Mouse (Mus musculus): ENCODE measurements at regions not wholly inside any gene's neighbourhood (a gene's known extent, or its start where the extent isn't known, plus 50 kb on each side); places are given as distances from the start of the nearest gene placed in this dataset.
"Not testable (repeated sequence)": the region's sequence is repeated elsewhere in the genome, so short reads cannot be mapped to it uniquely, and the experiment has no call there.

DNA sequence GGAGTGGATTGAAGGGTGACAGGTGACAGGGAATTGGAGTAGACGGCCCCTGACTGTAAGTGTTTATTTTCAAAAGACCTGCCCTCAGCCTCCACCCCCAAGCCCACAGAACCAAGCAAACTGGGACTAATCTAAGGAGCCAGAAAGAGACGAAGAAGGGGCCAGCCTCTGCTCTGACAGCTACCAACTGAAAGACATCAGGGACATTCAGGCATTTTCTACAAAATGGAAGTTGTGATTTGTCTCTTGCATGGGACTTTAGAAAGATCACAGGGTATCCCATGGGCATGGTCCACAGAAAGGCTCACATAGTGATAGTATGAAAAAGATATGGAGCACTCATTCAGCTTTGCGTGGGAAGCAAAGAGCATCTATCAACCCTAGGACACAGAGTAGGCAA is 163.8 kb upstream of the Rapgef5 start:
- ATAC-seq = no peak
- Histone ChIP-seq H3K27ac (no peak overlapping the region), H3K4me2 (replicated peaks) (no peak overlapping the region), H3K27me3 (replicated peaks) (no peaks in the 10 kb centered on the region), H3K36me3 (no peaks in the 10 kb centered on the region), H3K9me3 (no peaks in the 10 kb centered on the region), H3K4me1 (replicated peaks) (no peaks in the 10 kb centered on the region), H3K9ac (no peak overlapping the region), H3K4me3 (replicated peaks) (no peak overlapping the region)
- 64% methylated on average over 3 of the region's 3 CpGs for WGBS

GRCm38 (mm10) chr12:117352938-117353337 is 163.3 kb upstream of the Rapgef5 start:
- Histone ChIP-seq H3K36me3 (no peaks in the 10 kb centered on the region), H3K4me3 (replicated peaks) (no peak overlapping the region), H3K9me3 (no peaks in the 10 kb centered on the region), H3K27me3 (replicated peaks) (no peaks in the 10 kb centered on the region), H3K27ac (no peak overlapping the region), H3K9ac (no peak overlapping the region), H3K4me2 (replicated peaks) (no peak overlapping the region), H3K4me1 (replicated peaks) (no peaks in the 10 kb centered on the region)
- no peak for ATAC-seq

- H3K4me2 ChIP-seq (replicated peaks) = no peak overlapping the region
- H3K9me3 ChIP-seq = no peaks in the 10 kb centered on the region
- no peak overlapping the region for H3K9ac ChIP-seq
- no peaks in the 10 kb centered on the region for H3K4me1 ChIP-seq (replicated peaks)
- no peak overlapping the region for H3K4me3 ChIP-seq (replicated peaks)
- 92% methylated on average over 2 of the region's 2 CpGs for WGBS
- no peak overlapping the region for H3K27ac ChIP-seq
- no peaks in the 10 kb centered on the region for H3K27me3 ChIP-seq (replicated peaks)
- ATAC-seq = no peak
- no peaks in the 10 kb centered on the region for H3K36me3 ChIP-seq
These were observed 158.5 kb upstream of the Rapgef5 start for GRCm38 (mm10) chr12:117357811-117358210.

DNA sequence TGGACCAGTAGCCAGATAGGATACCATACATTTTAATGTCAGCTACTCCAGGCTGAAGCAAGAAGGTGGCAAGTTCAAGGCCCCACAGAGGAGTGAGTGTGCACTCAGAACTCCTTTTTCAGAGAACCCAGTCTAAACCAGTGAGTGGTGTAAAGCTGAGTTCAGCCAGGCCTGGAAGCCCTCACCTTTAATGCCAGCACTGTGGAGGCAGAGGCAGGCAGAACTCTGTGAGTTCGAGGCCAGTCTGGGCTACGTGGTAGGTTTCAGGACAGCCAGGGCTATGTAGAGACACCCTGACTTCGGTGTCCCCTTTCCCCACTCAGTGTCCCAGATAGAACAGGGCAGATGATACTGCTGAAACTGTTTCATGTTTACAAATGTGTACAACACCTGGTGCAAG is 157.4 kb upstream of the Rapgef5 start:
- Histone ChIP-seq H3K9me3 (no peaks in the 10 kb centered on the region), H3K4me2 (replicated peaks) (no peak overlapping the region), H3K27ac (no peak overlapping the region), H3K27me3 (replicated peaks) (no peaks in the 10 kb centered on the region), H3K4me1 (replicated peaks) (no peaks in the 10 kb centered on the region), H3K9ac (no peak overlapping the region), H3K4me3 (replicated peaks) (no peak overlapping the region), H3K36me3 (no peaks in the 10 kb centered on the region)
- 92% methylated on average over 3 of the region's 3 CpGs for WGBS
- no peak for ATAC-seq

- H3K27me3 ChIP-seq (replicated peaks) = no peaks in the 10 kb centered on the region
- H3K4me2 ChIP-seq (replicated peaks) = no peak overlapping the region
- H3K4me1 ChIP-seq (replicated peaks) = no peaks in the 10 kb centered on the region
- H3K36me3 ChIP-seq = no peaks in the 10 kb centered on the region
- ATAC-seq = no peak
- no peak overlapping the region for H3K27ac ChIP-seq
- H3K9me3 ChIP-seq = no peaks in the 10 kb centered on the region
- 84% methylated on average over 4 of the region's 4 CpGs for WGBS
- no peak overlapping the region for H3K4me3 ChIP-seq (replicated peaks)
- H3K9ac ChIP-seq = no peak overlapping the region
These were observed 156.1 kb upstream of the Rapgef5 start for GRCm38 (mm10) chr12:117360215-117360614.

DNA sequence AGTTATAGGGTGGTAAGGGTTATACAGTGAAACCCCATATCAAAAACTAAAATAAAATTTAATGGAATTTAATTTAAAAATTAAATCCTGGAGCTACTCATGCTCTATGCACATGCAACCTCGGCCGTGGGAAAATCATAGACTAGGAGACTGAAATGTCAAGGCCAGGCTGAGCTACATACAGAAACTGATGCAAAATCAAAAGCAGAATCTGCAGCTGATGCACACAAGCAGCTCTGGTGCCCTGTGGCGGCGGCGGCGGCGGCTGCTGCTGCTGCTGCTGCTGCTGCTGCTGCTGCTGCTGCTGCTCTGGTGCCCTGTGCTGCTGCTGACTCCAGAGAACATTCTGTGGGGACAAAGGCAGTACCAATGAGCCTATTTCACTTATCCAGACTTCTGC is 154.5 kb upstream of the Rapgef5 start:
- no peaks in the 10 kb centered on the region for H3K27me3 ChIP-seq (replicated peaks)
- H3K9me3 ChIP-seq = no peaks in the 10 kb centered on the region
- H3K36me3 ChIP-seq = no peaks in the 10 kb centered on the region
- no peak overlapping the region for H3K27ac ChIP-seq
- H3K4me2 ChIP-seq (replicated peaks) = no peak overlapping the region
- H3K4me3 ChIP-seq (replicated peaks) = no peak overlapping the region
- ATAC-seq = no peak
- H3K9ac ChIP-seq = no peak overlapping the region
- 85% methylated on average over 7 of the region's 7 CpGs for WGBS
- H3K4me1 ChIP-seq (replicated peaks) = no peaks in the 10 kb centered on the region

DNA sequence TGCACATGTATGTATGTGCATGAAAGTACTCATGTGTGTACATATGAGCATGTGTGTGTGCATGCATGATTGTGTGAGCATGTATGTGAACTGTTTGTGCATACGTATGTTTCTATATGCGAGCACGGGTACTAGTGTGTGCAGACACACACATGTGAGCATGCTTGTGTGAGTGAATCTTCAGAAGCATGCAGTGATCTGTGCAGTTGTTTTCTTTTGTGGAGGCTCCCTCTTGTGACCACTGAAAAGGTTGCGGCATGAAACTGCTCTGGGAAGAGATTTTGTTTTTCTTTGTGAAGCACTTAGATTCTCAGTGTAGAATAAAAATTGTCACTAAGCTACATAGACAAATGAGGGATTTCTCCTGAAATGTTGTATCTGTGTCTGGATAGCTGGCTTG is 152.8 kb upstream of the Rapgef5 start:
- WGBS = 54% methylated on average over 4 of the region's 4 CpGs
- not testable (repeated sequence) for ATAC-seq; H3K4me1 ChIP-seq (replicated peaks); H3K9ac ChIP-seq; H3K4me3 ChIP-seq (replicated peaks); H3K36me3 ChIP-seq; H3K27me3 ChIP-seq (replicated peaks); H3K9me3 ChIP-seq; H3K4me2 ChIP-seq (replicated peaks); H3K27ac ChIP-seq

DNA sequence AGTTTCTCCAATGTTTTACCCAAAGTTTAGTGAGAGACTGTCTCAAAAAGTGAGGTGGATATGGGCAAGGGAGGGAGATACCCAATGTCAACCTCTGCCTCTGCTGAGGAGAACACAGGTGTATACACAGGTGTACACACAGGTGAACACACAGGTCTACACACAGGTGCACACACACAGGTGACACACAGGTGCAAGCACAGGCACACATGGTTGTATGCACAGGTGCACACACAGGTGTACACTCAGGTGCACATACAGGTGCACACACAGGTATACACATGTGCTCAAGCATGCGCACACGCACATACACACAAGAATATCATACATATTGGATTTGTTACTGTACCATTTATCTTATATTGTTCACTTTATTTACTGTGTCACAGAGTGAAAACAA is 151.1 kb upstream of the Rapgef5 start:
- Histone ChIP-seq H3K4me2 (replicated peaks) (no peak overlapping the region), H3K4me1 (replicated peaks) (no peaks in the 10 kb centered on the region), H3K9me3 (no peaks in the 10 kb centered on the region), H3K27me3 (replicated peaks) (no peaks in the 10 kb centered on the region), H3K4me3 (replicated peaks) (no peak overlapping the region), H3K36me3 (no peaks in the 10 kb centered on the region), H3K9ac (no peak overlapping the region), H3K27ac (no peak overlapping the region)
- WGBS = 91% methylated on average over 2 of the region's 2 CpGs
- ATAC-seq = no peak

- no peaks in the 10 kb centered on the region for H3K4me1 ChIP-seq (replicated peaks)
- no peaks in the 10 kb centered on the region for H3K9me3 ChIP-seq
- H3K9ac ChIP-seq = no peak overlapping the region
- H3K4me2 ChIP-seq (replicated peaks) = no peak overlapping the region
- ATAC-seq = no peak
- H3K4me3 ChIP-seq (replicated peaks) = no peak overlapping the region
- H3K27ac ChIP-seq = no peak overlapping the region
- 57% methylated on average over 5 of the region's 5 CpGs for WGBS
- no peaks in the 10 kb centered on the region for H3K27me3 ChIP-seq (replicated peaks)
- no peaks in the 10 kb centered on the region for H3K36me3 ChIP-seq
These were observed 150.4 kb upstream of the Rapgef5 start for GRCm38 (mm10) chr12:117365876-117366275.

- H3K4me3 ChIP-seq (replicated peaks) = no peak overlapping the region
- peak; percentile 76 for ATAC-seq
These were observed 137.9 kb upstream of the Rapgef5 start for GRCm38 (mm10) chr12:117378297-117378887.

DNA sequence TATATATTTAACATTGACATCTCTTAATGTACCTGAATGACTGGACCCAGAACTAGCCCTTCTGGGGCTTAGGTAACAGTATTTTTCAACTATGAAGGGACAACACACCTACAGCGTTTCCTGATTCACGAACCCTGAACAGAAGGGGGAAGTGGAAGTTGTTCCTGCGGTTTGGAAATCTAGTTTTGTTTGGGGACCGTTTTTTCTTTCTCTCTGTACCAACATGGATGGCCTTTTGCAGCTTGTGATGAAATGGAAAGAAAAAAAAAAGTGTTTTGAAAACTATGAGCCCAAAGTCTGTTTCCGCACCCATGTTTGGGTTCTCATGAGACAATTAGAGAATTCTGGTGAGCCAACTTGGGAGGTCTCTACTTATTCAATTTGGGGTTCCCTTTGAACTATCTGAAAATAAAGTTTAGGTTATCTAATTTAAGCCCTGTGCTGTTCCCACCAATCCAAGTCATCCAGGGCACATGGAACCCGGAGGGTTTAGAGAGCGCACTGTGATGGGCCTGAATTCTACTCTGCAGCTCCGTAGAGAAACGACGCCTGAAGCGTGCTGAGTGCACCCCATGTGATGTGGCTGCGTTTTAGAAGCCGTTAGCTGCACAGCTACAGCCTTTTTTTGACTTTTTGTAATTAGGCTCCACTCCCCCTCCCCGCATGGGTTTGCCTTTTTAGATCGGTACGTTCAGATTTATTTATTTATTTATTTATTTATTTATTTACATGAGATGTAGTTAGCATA is 137.0 kb upstream of the Rapgef5 start:
- 88% methylated on average over 16 of the region's 16 CpGs for WGBS
- no peak overlapping the region for H3K4me2 ChIP-seq (replicated peaks)

More at GRCm38 (mm10) chr12:117378297-117378887, 137.9 kb upstream of the Rapgef5 start:
- Histone ChIP-seq H3K9me3 (no peaks in the 10 kb centered on the region), H3K36me3 (no peaks in the 10 kb centered on the region), H3K27ac (no peak overlapping the region), H3K4me2 (replicated peaks) (peak overlapping the region; percentile 45), H3K4me1 (replicated peaks) (no peaks in the 10 kb centered on the region), H3K9ac (no peak overlapping the region), H3K27me3 (replicated peaks) (no peaks in the 10 kb centered on the region)
- 47% methylated on average over 21 of the region's 21 CpGs for WGBS

GRCm38 (mm10) chr12:117380836-117381235 is 135.4 kb upstream of the Rapgef5 start:
- H3K4me2 ChIP-seq (replicated peaks) = no peak overlapping the region
- WGBS = 75% methylated on average over 6 of the region's 6 CpGs
- ATAC-seq = no peak
- H3K9me3 ChIP-seq = no peaks in the 10 kb centered on the region
- no peaks in the 10 kb centered on the region for H3K4me1 ChIP-seq (replicated peaks)
- H3K9ac ChIP-seq = no peak overlapping the region
- no peak overlapping the region for H3K4me3 ChIP-seq (replicated peaks)
- H3K27ac ChIP-seq = no peak overlapping the region
- H3K27me3 ChIP-seq (replicated peaks) = no peaks in the 10 kb centered on the region
- no peaks in the 10 kb centered on the region for H3K36me3 ChIP-seq

More for the DNA sequence above, 137.0 kb upstream of the Rapgef5 start:
- Histone ChIP-seq H3K27ac (no peak overlapping the region), H3K4me3 (replicated peaks) (no peak overlapping the region), H3K4me1 (replicated peaks) (no peaks in the 10 kb centered on the region), H3K9me3 (no peaks in the 10 kb centered on the region), H3K36me3 (no peaks in the 10 kb centered on the region), H3K9ac (no peak overlapping the region), H3K27me3 (replicated peaks) (no peaks in the 10 kb centered on the region)
- no peak for ATAC-seq

- 59% methylated on average over 1 of the region's 4 CpGs for WGBS
- H3K4me3 ChIP-seq (replicated peaks); H3K4me2 ChIP-seq (replicated peaks); ATAC-seq; H3K4me1 ChIP-seq (replicated peaks); H3K9ac ChIP-seq; H3K27ac ChIP-seq; H3K36me3 ChIP-seq; H3K9me3 ChIP-seq; H3K27me3 ChIP-seq (replicated peaks): not testable (repeated sequence)
These were observed 133.6 kb upstream of the Rapgef5 start for GRCm38 (mm10) chr12:117382727-117383126.
